Comparison of ENCODE assay signal across 5 mouse cellular contexts in genomic region chr13:119599498-119599897, GRCm38 (mm10). TPM values are rescaled to one million over a fixed set of nuclear protein-coding genes. Genes with fewer than 3 reads are reported as not detected.
"Had no signal": no experiment of that assay in that cellular context is flagged by ENCODE, and none has a peak within 500 bp of the region (broad histone marks: within the 10 kb centered on the region; RNA-seq: fewer than 3 reads in every experiment).

No protein-coding gene starts in this region.

RNA-seq across cellular contexts. Expression of gene Ccl28, which starts 24.1 kb away (rescaled TPM):
- polyA plus RNA-seq: heart, embryonic 12.5 days; heart, embryonic 14.5 days; heart, embryonic 16.5 days; kidney, embryonic 14.5 days; liver, embryonic 13.5 days had no signal
